Mouse (Mus musculus): ENCODE measurements around the gene Gnb5. TPM values are rescaled to one million over a fixed set of nuclear protein-coding genes. Genes with fewer than 3 reads are reported as not detected.

Gnb5 gene
- polyA plus RNA-seq, 1 experiment from 2014 or later = 1.8 TPM

DNA sequence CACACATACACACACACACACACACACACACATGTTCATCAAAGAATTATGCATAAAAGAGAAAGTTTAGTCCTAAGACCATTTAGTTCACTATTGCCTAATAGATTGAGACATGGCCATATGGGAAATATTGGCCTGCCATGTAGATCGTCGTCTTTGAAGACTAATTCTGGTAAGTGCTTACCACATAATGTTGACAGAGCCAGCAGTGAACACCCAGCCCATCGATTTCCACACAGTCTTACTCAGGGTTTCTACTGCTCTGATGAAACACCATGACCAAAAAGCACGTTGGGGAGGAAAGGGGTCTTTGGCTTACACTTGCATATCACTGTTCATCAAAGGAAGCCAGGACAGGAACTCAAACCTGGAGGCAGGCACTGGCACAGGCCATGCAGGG, 36.3 kb downstream of the Gnb5 start:
- Histone ChIP-seq H3K4me2 (ENCODE audit: low read depth, low read length) (no peak overlapping the region), H3K4me3 (ENCODE audit: low read depth, low read length) (no peak overlapping the region), H3K9me3 (ENCODE audit: low read length) (no peaks in the 10 kb centered on the region), H3K4me1 (ENCODE audit: insufficient read depth) (0 out of 2 replicates have a peak, but pooled peaks cover 5% of the 10 kb centered on the region), H3K36me3 (replicated peaks; ENCODE audit: insufficient read depth, low read length) (no peaks in the 10 kb centered on the region), H3K9ac (replicated peaks) (no peak overlapping the region), H3K27me3 (ENCODE audit: insufficient read depth, low read length) (no peaks in the 10 kb centered on the region), H3K27ac (ENCODE audit: low read depth) (no peak overlapping the region)
- no peak for TF ChIP-seq CTCF (IDR thresholded peaks at IDR 0.05; ENCODE audit: low read depth)
- TF ChIP-seq EP300 (IDR thresholded peaks at IDR 0.05; ENCODE audit: low read depth) = no peak; the same call in 1 of the 2 replicates
- peak; percentile 22 for DNase-seq
- ATAC-seq = peak; percentile 47; the same call in 1 of the 2 replicates
- 48% methylated on average over 4 of the region's 4 CpGs for WGBS (ENCODE audit: insufficient replicate concordance)

DNA sequence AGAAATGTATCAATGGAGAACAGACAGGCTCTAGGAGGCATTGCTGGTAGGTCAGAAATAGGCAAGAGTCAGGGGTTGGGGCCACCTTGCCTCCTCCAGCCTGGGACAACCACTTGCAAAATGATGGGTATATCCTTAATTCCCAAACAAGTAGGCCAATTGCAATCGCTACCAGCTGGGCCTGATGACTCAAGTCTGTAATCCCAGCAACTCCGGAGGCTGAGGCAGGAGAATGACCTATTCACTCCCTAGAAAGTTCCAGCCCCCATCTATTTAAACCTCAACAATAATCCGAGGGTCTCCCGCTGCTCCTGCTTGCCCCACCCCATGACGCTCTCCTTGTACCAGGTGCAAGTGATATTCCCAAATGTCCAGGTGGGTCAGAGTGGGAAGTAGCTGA, 41.4 kb downstream of the Gnb5 start, which contains the start of gene Bcl2l10:
Gene Bcl2l10, plus strand, starts transcription at position 301 of the 400 bp plus-strand sequence.
- Histone ChIP-seq H3K27me3 (ENCODE audit: insufficient read depth, low read length) (no peaks in the 10 kb centered on the region), H3K4me1 (ENCODE audit: insufficient read depth) (0 out of 2 replicates have a peak, but pooled peaks cover 3% of the 10 kb centered on the region), H3K9me3 (ENCODE audit: low read length) (no peaks in the 10 kb centered on the region), H3K4me2 (ENCODE audit: low read depth, low read length) (no peak within 1 kb of the TSS), H3K9ac (replicated peaks) (no peak within 1 kb of the TSS), H3K4me3 (ENCODE audit: low read depth, low read length) (no peak within 1 kb of the TSS), H3K36me3 (replicated peaks; ENCODE audit: insufficient read depth, low read length) (no peaks in the 10 kb centered on the region), H3K27ac (ENCODE audit: low read depth) (no peak within 1 kb of the TSS)
- TF ChIP-seq EP300 (IDR thresholded peaks at IDR 0.05; ENCODE audit: low read depth) = no peak
- no peak for TF ChIP-seq CTCF (IDR thresholded peaks at IDR 0.05; ENCODE audit: low read depth)
- DNase-seq (no peak), ATAC-seq (no peak)
- 89% methylated on average over 5 of the region's 5 CpGs for WGBS (ENCODE audit: insufficient replicate concordance)

DNA sequence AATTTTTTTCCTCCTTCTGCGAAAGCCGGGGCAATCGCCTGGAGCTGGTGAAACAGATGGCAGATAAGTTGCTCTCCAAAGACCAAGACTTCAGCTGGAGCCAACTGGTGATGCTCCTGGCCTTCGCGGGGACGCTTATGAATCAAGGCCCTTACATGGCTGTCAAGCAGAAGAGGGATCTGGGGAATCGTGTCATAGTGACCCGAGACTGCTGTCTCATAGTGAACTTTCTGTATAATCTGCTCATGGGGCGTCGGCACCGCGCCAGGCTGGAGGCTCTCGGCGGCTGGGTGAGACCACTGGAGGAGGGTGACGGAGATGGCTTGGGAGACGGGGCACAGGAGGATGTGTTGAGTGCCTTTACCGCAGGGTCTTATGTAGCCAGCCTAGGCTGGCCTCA, 42.0 kb downstream of the Gnb5 start:
- ATAC-seq (no peak), DNase-seq (no peak)
- TF ChIP-seq EP300 (IDR thresholded peaks at IDR 0.05; ENCODE audit: low read depth) (no peak), CTCF (IDR thresholded peaks at IDR 0.05; ENCODE audit: low read depth) (no peak)

DNA sequence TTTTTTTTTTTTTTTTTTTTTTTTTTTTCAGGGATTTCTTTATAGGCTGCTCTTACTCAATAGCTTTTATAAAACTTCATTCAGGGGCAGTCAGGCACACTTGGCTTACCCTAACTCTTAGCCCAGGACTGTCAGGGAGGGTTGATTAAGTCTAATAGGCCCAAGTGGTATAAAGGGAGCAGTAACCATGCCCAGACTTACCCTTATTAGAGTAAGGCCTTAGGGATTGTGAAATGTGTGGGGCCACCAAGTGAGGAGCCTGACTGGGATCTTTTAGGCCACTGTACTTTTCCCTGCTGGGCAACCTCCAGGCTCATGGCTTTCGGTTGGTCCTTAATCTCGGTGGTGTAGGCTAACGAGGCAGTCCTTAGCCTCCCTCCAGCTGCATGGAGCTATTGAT, 42.6 kb downstream of the Gnb5 start:
- no peak overlapping the region for H3K4me2 ChIP-seq (ENCODE audit: low read depth, low read length)
- H3K9ac ChIP-seq (replicated peaks) = no peak overlapping the region
- no peak for DNase-seq
- ATAC-seq = no peak
- TF ChIP-seq EP300 (IDR thresholded peaks at IDR 0.05; ENCODE audit: low read depth) (no peak), CTCF (IDR thresholded peaks at IDR 0.05; ENCODE audit: low read depth) (no peak)
- no peak overlapping the region for H3K4me3 ChIP-seq (ENCODE audit: low read depth, low read length)
- no peaks in the 10 kb centered on the region for H3K27me3 ChIP-seq (ENCODE audit: insufficient read depth, low read length)
- WGBS (ENCODE audit: insufficient replicate concordance) = 81% methylated on average over 3 of the region's 3 CpGs
- H3K27ac ChIP-seq (ENCODE audit: low read depth) = no peak overlapping the region
- H3K4me1 ChIP-seq (ENCODE audit: insufficient read depth) = no peaks in the 10 kb centered on the region
- H3K9me3 ChIP-seq (ENCODE audit: low read length) = no peaks in the 10 kb centered on the region
- no peaks in the 10 kb centered on the region for H3K36me3 ChIP-seq (replicated peaks; ENCODE audit: insufficient read depth, low read length)

More for the DNA sequence above, 42.0 kb downstream of the Gnb5 start:
- Histone ChIP-seq H3K4me3 (ENCODE audit: low read depth, low read length) (no peak overlapping the region), H3K9me3 (ENCODE audit: low read length) (no peaks in the 10 kb centered on the region), H3K9ac (replicated peaks) (no peak overlapping the region), H3K36me3 (replicated peaks; ENCODE audit: insufficient read depth, low read length) (no peaks in the 10 kb centered on the region), H3K4me1 (ENCODE audit: insufficient read depth) (no peaks in the 10 kb centered on the region), H3K27me3 (ENCODE audit: insufficient read depth, low read length) (no peaks in the 10 kb centered on the region), H3K4me2 (ENCODE audit: low read depth, low read length) (no peak overlapping the region), H3K27ac (ENCODE audit: low read depth) (no peak overlapping the region)
- WGBS (ENCODE audit: insufficient replicate concordance) = 80% methylated on average over 17 of the region's 17 CpGs

DNA sequence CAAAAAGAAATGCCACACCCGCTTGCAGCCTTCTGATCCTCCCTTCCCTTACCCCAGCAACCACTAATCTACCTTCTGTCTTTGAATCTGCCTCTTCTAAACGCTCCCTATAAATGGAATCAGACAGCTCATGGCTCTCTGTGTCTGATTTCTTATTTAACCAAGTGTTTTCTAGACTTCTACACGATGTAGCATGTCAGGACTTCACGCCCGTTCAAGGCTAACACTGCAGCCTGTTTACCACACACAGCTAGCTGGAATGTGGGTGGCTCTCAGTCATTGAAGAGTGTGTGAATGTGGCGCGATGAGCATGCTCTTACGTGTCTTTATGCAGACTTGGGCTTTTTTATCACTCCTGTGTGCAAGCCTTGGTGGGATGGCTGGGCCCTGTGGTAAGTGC, 47.0 kb downstream of the Gnb5 start:
- H3K27ac ChIP-seq (ENCODE audit: low read depth) = no peak overlapping the region
- ATAC-seq = no peak

DNA sequence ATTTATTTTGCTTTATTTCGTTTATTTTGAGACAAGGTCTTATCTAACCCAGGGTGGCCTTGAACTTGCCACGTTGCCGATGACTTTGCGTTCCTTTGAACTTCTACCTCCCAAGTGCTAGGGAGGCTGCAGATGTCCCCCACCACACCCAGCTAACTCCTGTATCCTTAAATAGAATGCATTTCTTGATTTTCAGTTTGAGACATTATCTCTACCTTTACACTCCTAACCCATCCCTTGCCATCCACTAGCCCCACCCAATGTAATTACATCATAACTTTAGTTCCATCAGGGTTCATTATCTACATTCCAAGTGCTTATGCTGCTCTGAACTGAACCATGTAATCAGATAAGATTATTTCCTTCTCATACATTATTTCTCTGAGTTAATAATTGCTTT, 49.7 kb downstream of the Gnb5 start:
- Histone ChIP-seq H3K36me3 (replicated peaks; ENCODE audit: insufficient read depth, low read length) (no peaks in the 10 kb centered on the region), H3K9ac (replicated peaks) (no peak overlapping the region), H3K4me3 (ENCODE audit: low read depth, low read length) (no peak overlapping the region), H3K9me3 (ENCODE audit: low read length) (no peaks in the 10 kb centered on the region), H3K27me3 (ENCODE audit: insufficient read depth, low read length) (no peaks in the 10 kb centered on the region), H3K4me2 (ENCODE audit: low read depth, low read length) (no peak overlapping the region), H3K27ac (ENCODE audit: low read depth) (no peak overlapping the region), H3K4me1 (ENCODE audit: insufficient read depth) (no peaks in the 10 kb centered on the region)
- TF ChIP-seq CTCF (IDR thresholded peaks at IDR 0.05; ENCODE audit: low read depth) = no peak
- TF ChIP-seq EP300 (IDR thresholded peaks at IDR 0.05; ENCODE audit: low read depth) = no peak
- ATAC-seq = no peak
- no peak for DNase-seq
- 59% methylated on average over 4 of the region's 4 CpGs for WGBS (ENCODE audit: insufficient replicate concordance)

More for the DNA sequence above, 47.0 kb downstream of the Gnb5 start:
- Histone ChIP-seq H3K36me3 (replicated peaks; ENCODE audit: insufficient read depth, low read length) (no peaks in the 10 kb centered on the region), H3K4me1 (ENCODE audit: insufficient read depth) (no peaks in the 10 kb centered on the region), H3K4me3 (ENCODE audit: low read depth, low read length) (no peak overlapping the region), H3K27me3 (ENCODE audit: insufficient read depth, low read length) (no peaks in the 10 kb centered on the region), H3K9me3 (ENCODE audit: low read length) (no peaks in the 10 kb centered on the region), H3K9ac (replicated peaks) (no peak overlapping the region), H3K4me2 (ENCODE audit: low read depth, low read length) (no peak overlapping the region)
- 72% methylated on average over 8 of the region's 8 CpGs for WGBS (ENCODE audit: insufficient replicate concordance)
- TF ChIP-seq CTCF (IDR thresholded peaks at IDR 0.05; ENCODE audit: low read depth) (no peak), EP300 (IDR thresholded peaks at IDR 0.05; ENCODE audit: low read depth) (no peak)
- DNase-seq = no peak
